In genomic region chr1:59482696-59483520, GRCm38 (mm10) we compare ENCODE assay signal across 8 mouse cellular contexts. TPM values are rescaled to one million over a fixed set of nuclear protein-coding genes. Genes with fewer than 3 reads are reported as not detected.
A peak's percentile ranks its signal among the peaks of the same experiment; 100 is the strongest.
DNase-seq lines count a peak whose midpoint lies in the region; TF ChIP-seq lines count a peak whose summit lies in the region.

No protein-coding gene starts in this region.

- peak overlapping the region; percentile 58 for H3K4me3 ChIP-seq in kidney, adult 2 months (ENCODE audit: insufficient read depth, low read depth, low read length)
- peak overlapping the region; percentile 79 for H3K4me3 ChIP-seq in lung, adult 2 months (replicated peaks; ENCODE audit: extremely low read depth, low read depth, low read length)
- H3K4me3 ChIP-seq in olfactory bulb, adult 2 months (ENCODE audit: insufficient read depth, low read depth, low read length), result peak overlapping the region; percentile 46

- no peak for TF ChIP-seq CTCF in kidney, adult 2 months (conservative IDR thresholded peaks at IDR 0.05; ENCODE audit: insufficient read depth, insufficient read length, low read depth, low read length)
- no peak for TF ChIP-seq CTCF in lung, adult 2 months (IDR thresholded peaks at IDR 0.05; ENCODE audit: insufficient read depth, low read length)
- TF ChIP-seq CTCF in olfactory bulb, adult 2 months (IDR thresholded peaks at IDR 0.05; ENCODE audit: insufficient read depth, low read depth, low read length), result no peak

- WGBS in kidney, adult 2 months, result 2% methylated on average over 84 of the region's 88 CpGs
- WGBS in lung, adult 2 months, result 1% methylated on average over 86 of the region's 88 CpGs
- under 1% methylated on average over 88 of the region's 88 CpGs for WGBS in olfactory bulb, adult 2 months

- H3K36me3 ChIP-seq in kidney, adult 2 months (ENCODE audit: control insufficient read depth, insufficient read depth, low read length), result no peaks in the 10 kb centered on the region

- peak; percentile 27 to 36 for DNase-seq in B cell, adult 2 months
- DNase-seq in T-cell, adult 2 months (ENCODE audit: low spot score), result peak; percentile 4
- DNase-seq in embryo, embryonic 10 days (ENCODE audit: low spot score), result peak; percentile 51
- peak; percentile 33 for DNase-seq in heart, adult 8-10 months (ENCODE audit: low spot score)
- peak; percentile 55 for DNase-seq in kidney, adult 2 months
- peak; percentile 74 for DNase-seq in lung, adult 2 months
- peak; percentile 73 for DNase-seq in thymus, postnatal 4 days

- H3K4me1 ChIP-seq in kidney, adult 2 months (ENCODE audit: control insufficient read depth, insufficient read depth, low read length), result peaks cover 10% of the 10 kb centered on the region
- H3K4me1 ChIP-seq in lung, adult 2 months (ENCODE audit: control insufficient read depth, insufficient read depth, low read length), result peaks cover 10% of the 10 kb centered on the region; the same call in 1 of the 2 replicates
- H3K4me1 ChIP-seq in olfactory bulb, adult 2 months (ENCODE audit: control insufficient read depth, insufficient read depth, low read length), result peaks cover 39% of the 10 kb centered on the region

- H3K27ac ChIP-seq in kidney, adult 2 months (ENCODE audit: insufficient read depth, low read depth, low read length), result peak overlapping the region; percentile 47; the same call in 1 of the 2 replicates
- H3K27ac ChIP-seq in olfactory bulb, adult 2 months (ENCODE audit: insufficient read depth, low read depth, low read length), result no peak overlapping the region

- H3K27me3 ChIP-seq in kidney, adult 2 months (replicated peaks; ENCODE audit: control insufficient read depth, insufficient read depth, low read length), result no peaks in the 10 kb centered on the region

- TF ChIP-seq POLR2A in kidney, adult 2 months (IDR thresholded peaks at IDR 0.05; ENCODE audit: low read depth, low read length), result no peak
- TF ChIP-seq POLR2A in lung, adult 2 months (IDR thresholded peaks at IDR 0.05; ENCODE audit: borderline replicate concordance, extremely low read depth, low read depth, low read length), result no peak
- TF ChIP-seq POLR2A in olfactory bulb, adult 2 months (IDR thresholded peaks at IDR 0.05; ENCODE audit: insufficient read depth, low read depth, low read length), result no peak

RNA-seq across cellular contexts. Expression of gene Fzd7, which starts 0.7 kb away (rescaled TPM):
- total RNA-seq in heart, adult 8-10 months (2022), result 1 to 10 TPM; 6.2 to 8.5 (median 7.6) TPM
- 8.6 and 12.6 TPM in 2 replicates for polyA plus RNA-seq in kidney, adult 2 months (2012; rRNA removed)
- 39.4 and 41.0 TPM in 2 replicates for polyA plus RNA-seq in lung, adult 2 months (2012; rRNA removed)
- not detected in 2 replicates for polyA plus RNA-seq in olfactory bulb, adult 2 months (2012; ENCODE audit: insufficient read depth, insufficient read length, low replicate concordance, missing spikeins)

RNA-seq across cellular contexts. Expression of gene Gm973, which starts 33.2 kb away (rescaled TPM):
- under 1 TPM in 2 of 4 experiments, not detected in 2; 0.16 to 0.53 TPM for total RNA-seq in heart, adult 8-10 months (2022)
- polyA plus RNA-seq in kidney, adult 2 months (2012; rRNA removed), result 0.22 and 0.46 TPM in 2 replicates
- polyA plus RNA-seq in lung, adult 2 months (2012; rRNA removed), result 1.6 and 2.5 TPM in 2 replicates
- polyA plus RNA-seq in olfactory bulb, adult 2 months (2012; ENCODE audit: insufficient read depth, insufficient read length, low replicate concordance, missing spikeins), result not detected in 2 replicates

Comparison
In these comparisons a context has a peak if more than half of its experiments do, and no peak if none do; other contexts are left out.
1. DNase-seq: peak in every context shown above with its lines; median percentile 74 in lung, adult 2 months; 73 in thymus, postnatal 4 days; 55 in kidney, adult 2 months; 51 in embryo, embryonic 10 days; 33 in heart, adult 8-10 months; 32 in B cell, adult 2 months; 4 in T-cell, adult 2 months.